Mouse (Mus musculus) forebrain, embryonic 11.5 days (tissue): ENCODE measurements at regions not wholly inside any gene's neighbourhood (a gene's known extent, or its start where the extent isn't known, plus 50 kb on each side); places are given as distances from the start of the nearest gene placed in this dataset.

Experiments used
- ATAC-seq: fragments of 200-750 bp; cut with Nextera tagmentation; replicated peaks from 2 replicates; pipeline ENCODE4 v1.8.0; 2017; ENCODE audit warnings: moderate TSS enrichment; ENCODE audit not compliant: low FRiP score
- DNase-seq: peaks from one replicate; pipeline ENCODE4 v3.0.0-alpha.2; 2017; ENCODE audit warnings: low spot score
- H3K27ac ChIP-seq: fragments of 300-500 bp; sonication (generic); 2 replicates; pipeline ENCODE4 v1.5.1; 2014; ENCODE audit warnings: low read depth, low read length
- H3K27me3 ChIP-seq: fragments of 300-500 bp; sonication (generic); 2 replicates; pipeline ENCODE4 v1.6.1; 2014; ENCODE audit warnings: mild to moderate bottlenecking, low read length, mixed read lengths; ENCODE audit not compliant: control insufficient read depth, insufficient read depth
- H3K36me3 ChIP-seq: fragments of 300-500 bp; sonication (generic); 2 replicates; pipeline ENCODE4 v1.6.1; 2014; ENCODE audit warnings: mild to moderate bottlenecking, low read length, moderate library complexity, mixed read lengths; ENCODE audit not compliant: control insufficient read depth, insufficient read depth
- H3K4me1 ChIP-seq: fragments of 300-500 bp; sonication (generic); replicated peaks from 2 replicates; pipeline ENCODE4 v1.6.1; 2014; ENCODE audit warnings: low read length, mixed read lengths; ENCODE audit not compliant: control insufficient read depth, insufficient read depth
- H3K4me2 ChIP-seq: fragments of 300-500 bp; sonication (generic); 2 replicates; pipeline ENCODE4 v1.6.1; 2014; ENCODE audit warnings: low read depth, mild to moderate bottlenecking, low read length, moderate library complexity, mixed read lengths; ENCODE audit not compliant: severe bottlenecking
- H3K4me3 ChIP-seq: fragments of 300-500 bp; sonication (generic); 2 replicates; pipeline ENCODE4 v1.5.1; 2014; ENCODE audit warnings: low read depth, low read length
- H3K9ac ChIP-seq: fragments of 300-500 bp; sonication (generic); 2 replicates; pipeline ENCODE4 v1.6.1; 2014; ENCODE audit warnings: low read length
- H3K9me3 ChIP-seq: fragments of 300-500 bp; sonication (generic); 2 replicates; pipeline ENCODE4 v1.6.1; 2016; ENCODE audit warnings: low read length, mixed read lengths; ENCODE audit not compliant: control insufficient read depth
- WGBS: fragments of 180-500 bp; shearing (Covaris S2); extraction: QIAGEN DNeasy Blood & Tissue Kit; methylation state at CpG from one replicate; pipeline ENCODE4 v1.1.7; 2014; 5-methylcytosine and 5-hydroxymethylcytosine counted together

DNA sequence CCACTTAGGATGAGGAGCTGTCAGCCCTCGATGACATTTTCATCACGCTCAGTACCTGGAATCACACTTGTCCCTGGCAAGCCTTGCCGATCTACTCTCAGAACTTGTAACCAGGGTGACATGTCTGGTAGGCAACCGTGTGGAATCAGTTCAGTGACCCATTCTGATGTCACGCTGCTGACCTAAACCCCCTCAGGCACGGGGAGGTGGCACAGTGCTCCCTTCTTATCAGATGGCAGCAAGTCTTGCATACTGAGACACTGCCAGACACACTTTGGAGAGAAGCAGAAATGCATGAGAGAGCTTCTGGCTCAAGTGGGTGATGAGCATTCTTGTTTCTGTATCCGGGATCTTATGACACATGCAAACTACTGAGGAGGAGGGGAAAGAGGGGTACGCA is 470.2 kb downstream of the Tcerg1l start:
- Histone ChIP-seq H3K36me3 (no peaks in the 10 kb centered on the region), H3K4me2 (no peak overlapping the region), H3K27ac (no peak overlapping the region), H3K9ac (no peak overlapping the region), H3K9me3 (no peaks in the 10 kb centered on the region), H3K27me3 (no peaks in the 10 kb centered on the region), H3K4me3 (no peak overlapping the region), H3K4me1 (no peaks in the 10 kb centered on the region)
- 80% methylated on average over 8 of the region's 8 CpGs for WGBS
- ATAC-seq (no peak), DNase-seq (no peak)

DNA sequence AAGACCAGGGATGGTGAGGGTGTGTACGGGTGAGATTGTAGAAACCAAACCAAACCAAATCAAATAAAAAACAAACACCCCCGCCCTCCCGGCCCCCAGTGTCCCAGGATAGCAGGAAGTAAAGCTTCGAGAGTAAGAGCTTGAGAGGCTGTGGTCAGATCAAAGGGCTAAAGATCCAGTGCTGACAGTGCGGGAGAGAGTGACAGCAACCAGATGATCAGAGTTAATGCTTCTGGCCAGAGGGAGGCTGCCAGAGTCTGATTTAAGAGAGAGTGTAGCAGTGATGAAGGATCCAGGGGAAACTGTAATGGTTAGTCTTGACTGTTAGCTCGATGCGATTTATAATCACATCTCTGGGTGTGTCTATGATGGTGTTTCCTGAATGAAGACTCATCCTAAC is 467.3 kb downstream of the Tcerg1l start:
- H3K27ac ChIP-seq = no peak overlapping the region
- WGBS = 62% methylated on average over 7 of the region's 7 CpGs
- H3K9ac ChIP-seq = no peak overlapping the region
- ATAC-seq = no peak
- H3K9me3 ChIP-seq = no peaks in the 10 kb centered on the region
- H3K4me3 ChIP-seq = no peak overlapping the region
- no peak overlapping the region for H3K4me2 ChIP-seq
- no peaks in the 10 kb centered on the region for H3K4me1 ChIP-seq
- DNase-seq = no peak
- H3K27me3 ChIP-seq = no peaks in the 10 kb centered on the region
- H3K36me3 ChIP-seq = no peaks in the 10 kb centered on the region

DNA sequence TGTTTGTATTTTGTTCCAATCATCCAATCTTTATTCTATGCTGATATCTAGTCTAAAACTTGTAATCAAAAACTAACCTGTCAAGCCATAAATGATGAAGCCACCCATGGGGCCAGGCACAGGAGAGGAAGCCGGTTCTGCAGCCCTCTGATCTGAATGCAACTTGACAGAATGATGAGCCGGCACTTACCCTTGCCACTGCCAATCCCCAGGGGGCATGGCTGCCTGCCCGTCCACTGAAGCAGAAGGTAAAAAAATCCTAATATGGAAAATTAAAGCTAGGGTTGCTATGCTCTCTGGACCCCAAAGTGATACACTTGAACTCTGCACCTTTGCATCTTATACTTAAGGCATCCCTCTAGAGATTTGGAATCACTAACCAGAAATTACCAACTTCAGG is 461.6 kb downstream of the Tcerg1l start:
- Histone ChIP-seq H3K9ac (no peak overlapping the region), H3K4me2 (no peak overlapping the region), H3K4me3 (no peak overlapping the region), H3K9me3 (no peaks in the 10 kb centered on the region), H3K27ac (no peak overlapping the region), H3K27me3 (no peaks in the 10 kb centered on the region), H3K4me1 (no peaks in the 10 kb centered on the region), H3K36me3 (no peaks in the 10 kb centered on the region)
- ATAC-seq (no peak), DNase-seq (no peak)
- WGBS = 73% methylated on average over 3 of the region's 3 CpGs

DNA sequence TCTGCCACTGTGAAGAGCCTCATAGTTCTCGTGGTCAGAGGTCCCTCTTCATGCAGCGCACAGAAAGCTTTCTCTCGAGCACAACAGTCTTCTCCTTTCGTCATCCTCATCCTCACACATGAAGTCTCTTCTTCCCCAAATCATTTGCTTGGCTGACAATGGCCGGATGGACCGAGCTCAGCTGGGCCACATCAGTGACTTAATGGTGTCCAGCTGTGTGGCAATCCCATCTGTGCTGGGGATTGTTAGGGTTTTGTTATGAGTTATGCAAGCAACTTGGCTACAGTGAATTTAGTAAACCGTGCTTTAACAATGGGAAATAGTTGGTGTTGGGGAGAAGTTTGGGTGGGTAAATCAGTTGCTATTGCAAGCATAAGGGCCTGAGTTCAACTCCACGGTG is 458.4 kb downstream of the Tcerg1l start:
- Histone ChIP-seq H3K9me3 (no peaks in the 10 kb centered on the region), H3K36me3 (no peaks in the 10 kb centered on the region), H3K4me3 (no peak overlapping the region), H3K4me2 (no peak overlapping the region), H3K4me1 (no peaks in the 10 kb centered on the region), H3K27ac (no peak overlapping the region), H3K9ac (no peak overlapping the region), H3K27me3 (no peaks in the 10 kb centered on the region)
- WGBS = 79% methylated on average over 8 of the region's 8 CpGs
- ATAC-seq (no peak), DNase-seq (no peak)

DNA sequence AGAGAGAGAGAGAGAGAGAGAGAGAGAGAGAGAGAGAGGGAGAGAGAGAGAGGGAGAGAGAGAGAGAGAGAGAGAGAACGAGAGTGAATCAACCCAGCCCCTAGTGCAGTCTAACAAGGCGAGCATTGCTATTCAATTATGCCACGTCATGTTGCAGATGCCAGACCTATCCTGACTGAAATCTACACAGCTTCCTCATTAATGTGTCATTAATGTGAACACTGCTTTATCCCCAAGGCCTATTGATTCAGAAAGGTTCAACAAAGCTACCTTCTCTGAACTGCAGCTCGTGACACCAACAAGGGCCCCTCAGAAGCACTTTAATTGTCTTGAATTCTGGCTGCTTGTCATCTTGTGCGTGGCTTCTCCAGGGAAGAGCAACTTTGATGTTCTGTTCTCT is 457.4 kb downstream of the Tcerg1l start:
- Histone ChIP-seq H3K27ac (no peak overlapping the region), H3K4me1 (no peaks in the 10 kb centered on the region), H3K27me3 (no peaks in the 10 kb centered on the region), H3K36me3 (no peaks in the 10 kb centered on the region), H3K9me3 (no peaks in the 10 kb centered on the region), H3K9ac (no peak overlapping the region), H3K4me3 (no peak overlapping the region), H3K4me2 (no peak overlapping the region)
- DNase-seq (no peak), ATAC-seq (no peak)
- WGBS = 40% methylated on average over 5 of the region's 5 CpGs

DNA sequence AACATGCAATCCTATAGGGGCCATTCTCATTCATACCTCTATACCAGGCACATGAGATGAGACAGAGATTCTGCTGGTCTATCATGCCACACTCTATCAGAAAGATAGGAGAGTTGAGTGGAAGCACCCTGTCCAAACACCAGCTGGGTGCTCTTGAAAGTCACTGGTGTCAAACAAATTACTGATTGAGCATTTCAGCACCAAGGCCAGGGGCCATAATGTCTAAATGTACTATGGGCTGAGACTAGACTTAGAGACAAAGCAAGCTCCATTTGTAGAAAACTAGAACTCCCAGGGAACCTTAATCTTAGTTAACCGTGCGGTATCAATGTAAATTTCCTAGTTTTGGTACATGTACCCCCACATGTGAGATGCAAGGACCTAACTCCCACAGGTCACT is 452.5 kb downstream of the Tcerg1l start:
- Histone ChIP-seq H3K4me1 (no peaks in the 10 kb centered on the region), H3K27ac (no peak overlapping the region), H3K9ac (no peak overlapping the region), H3K9me3 (no peaks in the 10 kb centered on the region), H3K36me3 (no peaks in the 10 kb centered on the region), H3K4me3 (no peak overlapping the region), H3K27me3 (no peaks in the 10 kb centered on the region), H3K4me2 (no peak overlapping the region)
- ATAC-seq = no peak
- no peak for DNase-seq
- 87% methylated on average over 2 of the region's 2 CpGs for WGBS

DNA sequence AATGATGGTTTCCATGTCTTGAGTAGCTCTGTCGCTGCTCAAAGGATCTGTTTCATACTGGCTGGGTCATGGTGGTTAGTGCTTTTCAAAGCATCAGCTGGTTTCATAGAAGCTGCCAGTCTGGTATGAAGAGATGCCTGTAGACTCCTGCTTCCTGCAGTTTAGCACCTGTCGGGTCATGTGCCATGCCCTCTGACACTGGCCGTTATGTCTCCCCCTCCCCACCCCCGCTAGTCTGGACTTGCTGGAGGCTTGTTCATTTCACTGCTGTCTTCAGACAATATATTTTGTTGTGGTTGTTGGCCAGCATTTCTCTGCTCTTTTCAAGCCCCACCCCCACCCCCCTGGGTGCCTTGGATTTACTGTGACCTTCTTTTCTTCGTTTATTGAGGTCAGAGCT is 450.1 kb downstream of the Tcerg1l start:
- Histone ChIP-seq H3K27ac (no peak overlapping the region), H3K9me3 (no peaks in the 10 kb centered on the region), H3K27me3 (no peaks in the 10 kb centered on the region), H3K4me2 (no peak overlapping the region), H3K4me3 (no peak overlapping the region), H3K9ac (no peak overlapping the region), H3K36me3 (no peaks in the 10 kb centered on the region), H3K4me1 (no peaks in the 10 kb centered on the region)
- no peak for DNase-seq
- 13% methylated on average over 5 of the region's 5 CpGs for WGBS
- ATAC-seq = no peak

DNA sequence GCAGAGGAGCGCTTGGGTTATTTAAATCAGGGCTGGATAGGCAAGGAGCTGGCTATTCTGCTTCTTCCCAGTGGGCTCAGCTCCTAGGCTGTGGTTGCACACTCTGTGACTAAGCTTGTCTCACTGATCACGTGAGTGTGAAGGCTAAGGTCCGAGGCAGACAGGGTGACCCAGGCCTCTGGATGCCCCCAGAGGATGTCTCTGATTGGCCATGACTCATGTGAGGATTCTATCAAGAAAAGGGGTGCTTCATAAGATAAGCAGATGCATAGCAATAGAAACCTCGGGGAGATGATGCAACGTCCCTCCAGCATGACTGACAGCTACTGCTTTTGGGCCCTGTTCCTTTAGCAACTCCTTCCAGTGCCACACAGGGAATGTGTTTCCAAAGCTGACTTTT is 440.2 kb downstream of the Tcerg1l start:
- Histone ChIP-seq H3K9me3 (no peaks in the 10 kb centered on the region), H3K4me2 (no peak overlapping the region), H3K27ac (no peak overlapping the region), H3K4me1 (no peaks in the 10 kb centered on the region), H3K9ac (no peak overlapping the region), H3K27me3 (no peaks in the 10 kb centered on the region), H3K36me3 (no peaks in the 10 kb centered on the region), H3K4me3 (no peak overlapping the region)
- DNase-seq (no peak), ATAC-seq (no peak)
- 62% methylated on average over 5 of the region's 5 CpGs for WGBS

DNA sequence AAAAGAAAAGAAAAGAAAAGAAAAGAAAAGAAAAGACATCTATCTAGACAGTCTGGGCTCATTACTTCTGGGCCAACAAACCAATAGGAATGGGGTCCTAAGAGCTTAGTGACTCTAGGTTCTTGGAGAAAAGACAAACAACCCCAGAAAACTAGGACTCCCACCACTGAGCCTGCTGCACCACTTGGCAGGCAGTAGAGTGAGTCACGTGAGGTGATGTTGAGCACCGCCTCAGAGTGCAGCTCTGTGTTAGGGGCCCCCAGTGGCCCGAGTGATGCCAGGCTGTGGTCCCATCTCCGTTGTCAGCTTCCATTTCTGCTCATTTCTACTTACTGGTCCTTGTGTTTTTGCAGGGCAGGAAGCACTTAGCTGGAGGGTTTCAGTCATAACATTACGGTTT is 439.7 kb downstream of the Tcerg1l start:
- ATAC-seq = no peak
- DNase-seq = no peak
- no peaks in the 10 kb centered on the region for H3K9me3 ChIP-seq
- no peaks in the 10 kb centered on the region for H3K27me3 ChIP-seq
- H3K27ac ChIP-seq = no peak overlapping the region
- WGBS = 71% methylated on average over 5 of the region's 5 CpGs
- H3K36me3 ChIP-seq = no peaks in the 10 kb centered on the region
- no peak overlapping the region for H3K4me3 ChIP-seq
- H3K4me2 ChIP-seq = no peak overlapping the region
- H3K9ac ChIP-seq = no peak overlapping the region
- H3K4me1 ChIP-seq = no peaks in the 10 kb centered on the region
